Mouse (Mus musculus) stomach, postnatal 0 days (tissue): ENCODE data around the gene Tpi1.

Experiments
- CTCF ChIP-seq: IDR thresholded peaks from 2 replicates; pipeline ENCODE4 v1.5.1; 2016; ENCODE audit warnings: antibody characterized with exemption, low read depth, mild to moderate bottlenecking, moderate library complexity
- EP300 ChIP-seq: optimal IDR thresholded peaks from 2 replicates; pipeline ENCODE3; 2016; ENCODE audit warnings: antibody characterized with exemption

DNA sequence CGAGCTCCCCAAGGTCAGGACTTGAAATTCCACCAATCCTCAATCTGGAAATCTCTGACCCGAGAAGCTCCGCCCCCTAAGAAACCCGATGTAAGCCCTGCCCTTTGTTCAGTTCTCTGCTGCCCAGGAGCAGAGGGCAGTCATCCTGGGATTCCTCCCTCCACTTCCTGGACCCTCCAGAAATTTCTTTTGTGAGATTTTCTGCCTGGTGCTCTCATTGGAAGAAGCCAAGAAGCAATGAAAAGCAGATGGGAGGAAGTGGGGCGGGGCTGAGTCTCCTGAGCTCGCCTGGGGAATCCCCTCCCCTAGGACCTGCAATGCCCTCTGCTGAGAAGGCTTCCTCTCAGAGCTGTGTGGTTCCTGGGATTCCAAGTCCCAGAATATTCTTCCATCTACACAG lies 31.7 kb downstream of the Tpi1 start:
- TF ChIP-seq CTCF (no peak), EP300 (no peak)
